Mouse (Mus musculus): ENCODE measurements at regions not wholly inside any gene's neighbourhood (a gene's known extent, or its start where the extent isn't known, plus 50 kb on each side); places are given as distances from the start of the nearest gene placed in this dataset.

- no peak for DNase-seq
Measured at GRCm38 (mm10) chr3:53393945-53394344, 69.2 kb downstream of the Nhlrc3 start.

GRCm38 (mm10) chr3:53381704-53382581 lies 81.2 kb downstream of the Nhlrc3 start:
- no peak for DNase-seq

GRCm38 (mm10) chr3:53379519-53380181 lies 83.5 kb downstream of the Nhlrc3 start:
- no peak for DNase-seq

- no peak for DNase-seq
Measured at GRCm38 (mm10) chr3:53376864-53377447, 86.2 kb downstream of the Nhlrc3 start.

- peak; percentile 21 for DNase-seq
Measured at GRCm38 (mm10) chr3:53372887-53373286, 90.2 kb downstream of the Nhlrc3 start.

GRCm38 (mm10) chr3:53371910-53372309 lies 91.2 kb downstream of the Nhlrc3 start:
- no peak for DNase-seq

- DNase-seq: no peak
Measured at GRCm38 (mm10) chr3:53361202-53361601, 101.9 kb downstream of the Nhlrc3 start.

GRCm38 (mm10) chr3:53353693-53354092 lies 109.4 kb downstream of the Nhlrc3 start:
- peak; percentile 3 for DNase-seq

GRCm38 (mm10) chr3:53353282-53353681 lies 109.8 kb downstream of the Nhlrc3 start:
- DNase-seq: no peak

- DNase-seq: no peak
Measured at GRCm38 (mm10) chr3:53343638-53344037, 119.5 kb downstream of the Nhlrc3 start.

GRCm38 (mm10) chr3:53341304-53342206 lies 121.6 kb downstream of the Nhlrc3 start:
- DNase-seq: no peak

GRCm38 (mm10) chr3:53338571-53338970 lies 124.6 kb downstream of the Nhlrc3 start:
- DNase-seq: no peak

- no peak for DNase-seq
Measured at GRCm38 (mm10) chr3:53334051-53334450, 129.1 kb downstream of the Nhlrc3 start.

- no peak for DNase-seq
Measured at GRCm38 (mm10) chr3:53329528-53329927, 133.6 kb downstream of the Nhlrc3 start.

- DNase-seq: no peak
Measured at GRCm38 (mm10) chr3:53327424-53327823, 135.7 kb downstream of the Nhlrc3 start.

GRCm38 (mm10) chr3:53326967-53327366 lies 136.2 kb downstream of the Nhlrc3 start:
- no peak for DNase-seq

GRCm38 (mm10) chr3:53325080-53325479 lies 138.1 kb downstream of the Nhlrc3 start:
- DNase-seq: no peak

GRCm38 (mm10) chr3:53324386-53324785 lies 138.7 kb downstream of the Nhlrc3 start:
- no peak for DNase-seq

- no peak for DNase-seq
Measured at GRCm38 (mm10) chr3:53315449-53315848, 147.7 kb downstream of the Nhlrc3 start.

Data from kidney, adult 11 months (tissue).